Mouse (Mus musculus): ENCODE measurements around the gene Ppp4r1.
A peak's percentile ranks its signal among the peaks of the same experiment; 100 is the strongest.

Ppp4r1 gene

DNA sequence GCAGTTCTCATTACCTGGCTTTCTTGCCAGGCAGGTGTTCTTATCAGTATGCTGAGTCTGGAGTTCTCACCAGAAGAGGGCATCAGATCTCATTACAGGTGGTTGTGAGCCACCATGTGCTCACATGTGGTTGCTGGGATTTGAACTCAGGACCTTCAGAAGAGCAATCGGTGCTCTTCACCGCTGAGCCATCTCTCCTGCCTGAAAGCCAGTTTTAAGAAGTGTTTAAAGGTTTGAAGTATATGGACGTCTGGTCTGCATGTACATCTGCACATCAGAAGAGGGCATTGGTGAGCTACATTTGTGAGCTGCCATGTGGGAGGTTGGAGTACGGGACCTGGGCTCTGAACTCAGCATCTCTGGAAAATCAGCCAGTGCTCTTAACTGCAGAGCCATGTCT lies 8.8 kb upstream of the Ppp4r1 start:
- no peak for DNase-seq

DNA sequence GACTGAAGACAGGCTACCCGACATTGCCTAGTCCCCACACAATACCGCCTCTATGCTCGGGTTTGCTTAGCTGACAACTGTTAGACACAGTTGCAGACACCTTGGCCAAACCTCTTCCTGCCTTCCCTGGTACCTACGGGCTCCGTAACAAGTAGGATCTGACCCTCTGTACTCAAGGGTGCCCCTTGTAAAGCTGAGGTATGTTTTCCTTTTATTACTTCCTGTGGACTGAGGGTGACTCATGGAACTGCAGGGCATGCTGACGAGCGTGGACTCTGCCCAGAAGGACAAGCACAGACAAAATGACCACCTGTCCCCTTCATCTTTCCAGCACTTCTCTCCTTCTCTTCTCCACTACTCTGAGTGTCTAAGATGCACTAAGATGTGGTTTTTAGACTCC lies 7.9 kb upstream of the Ppp4r1 start:
- DNase-seq, result no peak

DNA sequence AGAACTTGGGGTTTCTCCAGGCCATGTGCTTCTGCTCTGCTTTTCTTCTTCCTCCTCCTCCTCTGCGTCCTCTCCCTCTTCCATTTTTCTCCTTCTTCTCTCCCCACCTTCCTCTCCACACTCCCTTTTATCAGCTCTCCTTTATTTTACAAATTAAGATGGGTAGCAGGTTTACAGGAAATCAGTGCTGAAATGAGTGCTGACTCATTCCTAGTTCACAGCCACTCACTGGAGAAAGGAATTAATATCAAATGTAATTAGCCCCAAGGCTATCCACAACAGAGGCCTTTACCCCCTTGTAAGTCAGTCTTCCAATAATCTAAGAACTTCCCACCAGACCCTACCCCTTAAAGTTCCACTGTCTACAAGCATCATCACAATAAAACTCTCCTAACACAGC lies 6.1 kb upstream of the Ppp4r1 start:
- DNase-seq, result no peak

DNA sequence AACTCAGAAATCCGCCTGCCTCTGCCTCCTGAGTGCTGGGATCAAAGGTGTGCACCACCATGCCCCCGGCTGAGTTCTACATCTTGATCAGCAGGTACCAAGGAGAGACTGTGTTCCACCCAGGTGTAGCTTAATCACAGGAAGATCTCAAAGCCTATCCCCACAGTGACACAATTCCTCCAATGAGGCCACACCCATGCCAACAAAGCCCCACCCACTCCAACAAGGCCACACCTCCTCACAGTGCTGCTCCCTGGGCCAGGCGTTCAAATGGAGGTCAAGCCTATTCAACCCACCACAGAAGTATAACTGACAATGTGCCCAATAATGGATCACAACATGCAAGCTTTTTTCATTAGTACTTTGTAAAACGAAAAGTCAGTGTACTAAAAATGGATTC lies 4.9 kb upstream of the Ppp4r1 start:
- DNase-seq, result peak; percentile 89

DNA sequence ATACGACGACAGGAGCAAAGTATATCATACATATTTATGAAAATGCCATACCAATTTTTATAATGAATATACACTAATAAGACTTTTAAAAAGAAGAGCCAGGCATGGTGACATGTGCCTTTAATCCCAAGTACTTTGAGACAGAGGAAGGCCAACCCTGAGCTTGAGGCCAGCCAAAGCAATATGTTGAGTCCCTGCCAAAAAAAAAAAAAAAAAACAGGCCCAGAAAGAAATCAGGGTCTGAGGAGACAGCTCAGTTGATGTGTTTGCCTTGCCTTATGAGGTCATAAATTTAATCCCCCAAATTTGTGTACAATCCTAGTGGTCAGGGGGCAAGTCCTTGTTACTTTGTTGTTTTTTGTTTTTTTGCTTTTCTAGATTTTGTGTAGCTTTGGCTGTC lies 1.4 kb upstream of the Ppp4r1 start:
- peak; percentile 24 for DNase-seq

DNA sequence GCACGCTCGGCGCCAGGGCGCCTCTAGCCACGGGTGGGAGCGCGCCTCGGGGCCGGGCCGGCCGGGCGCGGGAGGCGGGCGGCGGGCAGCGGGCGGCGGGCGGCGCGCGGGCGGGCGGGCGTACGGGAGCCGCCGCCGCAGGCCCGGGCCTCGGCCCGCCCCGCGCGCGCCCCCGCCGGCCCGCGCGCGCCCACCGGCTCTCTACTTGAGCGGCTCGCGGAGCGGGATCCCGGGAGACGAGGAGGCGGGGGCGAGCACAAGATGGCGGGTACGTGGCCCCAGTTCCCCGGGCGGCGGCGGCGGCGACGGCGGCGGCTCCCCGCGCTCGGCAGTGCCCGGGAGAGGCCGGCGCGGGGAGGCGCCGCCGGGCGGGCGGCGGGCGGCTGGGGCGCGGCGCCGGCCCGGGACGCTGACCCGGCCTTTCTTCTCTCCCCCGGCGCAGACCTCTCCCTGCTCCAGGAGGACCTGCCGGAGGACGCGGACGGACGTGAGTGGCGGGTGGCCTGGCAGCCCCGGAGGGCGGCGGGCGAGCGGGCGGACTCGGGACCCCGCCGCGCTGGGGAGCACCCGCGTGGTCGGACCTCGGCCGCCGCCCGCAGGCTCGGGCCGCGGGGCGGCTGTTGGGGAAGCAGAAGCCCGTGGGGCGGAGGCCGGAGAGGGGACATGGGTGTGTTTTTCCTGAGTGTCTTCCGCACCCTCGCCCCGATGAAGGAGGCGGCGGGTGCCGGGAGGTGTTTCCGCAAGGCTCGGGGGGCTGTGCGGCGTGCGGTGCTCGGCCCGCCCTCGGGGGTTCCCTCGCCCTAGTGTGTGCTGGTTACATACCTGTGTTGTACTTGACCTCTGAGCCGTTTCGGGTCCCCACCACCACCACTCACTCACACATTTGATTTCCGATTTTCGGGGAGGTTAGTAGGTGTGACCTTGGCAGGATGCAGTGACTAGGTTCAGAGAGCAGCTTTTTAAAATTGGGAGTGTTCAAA lies 1.1 kb downstream of the Ppp4r1 start:
- peak; percentile 99 for DNase-seq

DNA sequence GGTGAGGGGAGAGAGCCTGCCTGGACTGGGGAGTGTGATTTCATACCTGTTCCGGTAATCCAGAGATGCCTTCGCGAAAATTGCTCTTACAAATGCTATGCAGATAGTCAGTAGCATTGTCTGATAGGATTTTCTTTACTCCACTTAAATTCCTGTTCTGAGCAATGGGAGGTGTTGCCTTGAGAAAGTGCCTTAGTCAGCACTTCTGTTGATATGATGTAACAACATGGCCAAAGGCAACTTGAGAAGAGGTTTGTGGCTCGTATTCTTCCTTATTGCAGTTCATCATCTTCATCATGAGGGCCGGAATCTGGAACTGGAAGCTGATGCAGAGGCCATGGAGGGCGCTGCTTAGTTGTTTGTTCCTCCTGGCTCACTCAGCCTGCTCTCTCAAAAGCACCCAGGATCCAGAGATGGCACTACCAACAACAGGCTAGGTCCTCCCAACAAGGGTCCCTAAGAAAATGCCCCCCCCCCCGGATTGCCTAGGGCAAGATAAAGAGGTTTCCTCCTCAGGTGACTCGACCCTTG lies 2.3 kb downstream of the Ppp4r1 start:
- DNase-seq, result peak; percentile 93

DNA sequence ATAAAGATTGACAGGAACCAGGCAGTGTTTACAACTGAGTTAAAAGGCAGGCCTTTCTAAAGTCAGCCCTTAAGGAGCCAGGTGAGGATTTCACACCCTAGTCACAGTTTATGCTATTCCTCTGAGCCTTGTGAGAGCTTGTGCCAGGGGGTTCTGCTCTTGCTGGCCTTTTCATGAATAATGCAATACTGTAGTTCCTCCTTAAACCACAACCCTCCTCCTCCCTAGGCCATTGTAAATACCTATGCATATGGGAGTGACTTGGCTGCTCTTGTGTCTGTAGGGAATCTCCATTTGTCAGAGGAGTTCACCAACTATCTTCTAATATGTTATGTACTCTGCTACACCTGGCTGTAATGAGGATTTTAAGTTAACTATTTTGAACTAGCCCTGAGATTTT lies 3.3 kb downstream of the Ppp4r1 start:
- DNase-seq, result peak; percentile 75

DNA sequence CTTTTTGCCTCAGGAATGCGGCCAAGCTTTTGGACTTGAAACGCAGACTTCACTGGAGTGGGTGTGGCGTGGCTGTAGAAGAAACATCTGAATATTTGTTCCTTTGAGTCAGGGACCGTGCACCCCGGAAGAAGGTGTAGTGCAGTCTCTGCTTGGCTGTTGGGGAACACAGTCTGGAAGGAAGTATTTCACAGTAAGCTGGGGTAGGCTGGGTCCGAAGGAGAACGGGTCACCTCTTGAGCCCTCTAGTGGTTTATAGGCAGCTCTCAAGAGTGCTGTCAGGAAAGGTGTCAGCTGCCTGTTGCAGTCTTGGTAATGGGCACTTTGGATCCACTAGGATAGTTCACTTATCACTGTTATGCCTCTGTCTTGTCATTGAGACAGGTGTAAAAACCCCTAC lies 3.9 kb downstream of the Ppp4r1 start:
- DNase-seq, result peak; percentile 92

DNA sequence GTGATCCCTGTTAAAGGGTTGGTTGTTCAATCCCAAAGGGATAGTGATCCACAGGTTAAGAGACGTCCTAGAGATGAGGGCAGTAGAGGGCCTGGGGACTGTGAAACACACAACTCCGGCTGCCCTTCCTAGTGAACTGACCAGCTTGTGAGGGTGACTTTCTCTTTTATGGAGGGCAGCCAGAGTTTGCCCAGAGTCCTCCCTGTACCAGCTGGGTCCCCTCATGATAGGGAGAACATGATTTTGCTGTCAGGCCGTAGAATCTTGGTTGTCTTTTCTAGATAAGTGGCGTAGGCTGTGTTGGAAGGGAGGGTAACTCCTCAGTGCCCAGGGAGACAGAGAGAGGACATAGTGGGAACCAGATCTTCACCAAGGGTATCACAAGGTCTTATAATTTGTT lies 4.9 kb downstream of the Ppp4r1 start:
- peak; percentile 85 for DNase-seq

DNA sequence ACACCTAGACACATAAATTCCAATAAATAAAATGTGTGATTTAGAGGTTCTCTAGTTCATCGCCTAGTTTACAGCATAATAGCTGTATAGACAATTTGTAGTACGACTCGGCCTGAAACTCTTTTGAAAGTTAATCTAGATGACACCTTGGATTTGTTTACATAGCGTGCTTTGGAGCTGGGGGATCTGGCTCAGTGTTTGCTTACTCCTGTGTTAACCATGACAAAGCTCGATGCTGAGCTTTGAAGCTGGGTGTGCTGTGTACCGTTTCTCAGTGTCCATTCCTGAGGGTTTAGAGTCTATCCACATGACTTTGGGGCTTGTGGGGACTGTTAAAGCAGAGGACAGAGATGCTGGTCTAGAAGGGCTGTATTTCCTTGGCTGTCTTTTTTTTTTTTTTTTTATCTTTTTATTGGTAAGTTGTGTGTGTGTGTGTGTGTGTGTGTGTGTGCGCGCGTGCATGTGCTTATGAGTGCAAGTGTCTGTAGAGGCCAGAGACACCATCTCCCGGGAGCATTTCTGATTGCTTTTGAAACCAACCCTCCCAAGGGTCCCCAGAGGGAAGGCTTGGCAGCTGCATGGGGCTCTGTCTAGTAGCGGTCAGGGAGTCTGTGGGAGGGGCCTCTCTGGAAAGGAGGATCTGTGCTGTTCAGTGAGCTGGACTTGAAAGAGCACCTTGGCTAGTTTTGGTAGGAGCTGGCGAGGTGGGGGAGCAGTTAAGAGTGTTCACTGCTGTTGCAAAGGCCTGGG lies 6.3 kb downstream of the Ppp4r1 start:
- peak; percentile 98 for DNase-seq

DNA sequence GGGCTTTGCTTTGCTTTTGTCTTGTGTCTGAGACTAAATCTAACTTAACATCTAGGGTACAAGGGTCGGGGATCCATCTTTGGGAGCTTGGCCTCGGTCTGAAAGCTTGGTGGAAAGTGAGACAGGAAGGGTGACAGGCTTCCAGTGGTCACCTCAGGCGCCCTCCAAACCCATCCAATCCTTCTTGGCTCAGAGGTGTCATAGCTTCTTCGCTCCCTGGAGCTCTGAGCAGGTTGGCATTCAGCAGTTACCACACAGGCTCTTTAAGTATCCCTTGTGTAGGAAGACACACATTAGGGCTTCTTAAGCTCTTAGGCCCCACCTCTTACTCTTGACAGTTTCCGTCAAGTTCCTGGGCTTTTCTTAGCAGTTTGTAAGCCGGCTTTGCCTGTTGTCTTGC lies 7.2 kb downstream of the Ppp4r1 start:
- DNase-seq, result peak; percentile 87

DNA sequence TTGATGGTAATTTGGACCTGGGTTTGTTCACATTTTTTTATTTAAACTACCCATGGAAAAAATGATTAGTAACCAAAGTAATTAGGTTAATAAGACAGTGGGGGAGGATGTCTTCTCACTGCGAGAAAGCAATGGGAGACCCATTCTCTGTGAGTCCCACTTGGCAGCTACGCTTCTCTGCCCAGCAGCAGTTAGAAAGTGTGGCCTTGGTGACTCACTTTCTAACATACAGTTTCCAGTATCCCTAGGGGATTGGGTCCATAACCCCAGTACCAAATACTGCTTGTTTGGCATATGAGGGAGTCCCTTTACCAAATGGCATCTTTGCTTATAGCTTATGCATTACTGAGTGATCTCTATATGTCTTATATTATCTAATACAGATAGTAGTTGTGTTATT lies 8.8 kb downstream of the Ppp4r1 start:
- peak; percentile 35 for DNase-seq

DNA sequence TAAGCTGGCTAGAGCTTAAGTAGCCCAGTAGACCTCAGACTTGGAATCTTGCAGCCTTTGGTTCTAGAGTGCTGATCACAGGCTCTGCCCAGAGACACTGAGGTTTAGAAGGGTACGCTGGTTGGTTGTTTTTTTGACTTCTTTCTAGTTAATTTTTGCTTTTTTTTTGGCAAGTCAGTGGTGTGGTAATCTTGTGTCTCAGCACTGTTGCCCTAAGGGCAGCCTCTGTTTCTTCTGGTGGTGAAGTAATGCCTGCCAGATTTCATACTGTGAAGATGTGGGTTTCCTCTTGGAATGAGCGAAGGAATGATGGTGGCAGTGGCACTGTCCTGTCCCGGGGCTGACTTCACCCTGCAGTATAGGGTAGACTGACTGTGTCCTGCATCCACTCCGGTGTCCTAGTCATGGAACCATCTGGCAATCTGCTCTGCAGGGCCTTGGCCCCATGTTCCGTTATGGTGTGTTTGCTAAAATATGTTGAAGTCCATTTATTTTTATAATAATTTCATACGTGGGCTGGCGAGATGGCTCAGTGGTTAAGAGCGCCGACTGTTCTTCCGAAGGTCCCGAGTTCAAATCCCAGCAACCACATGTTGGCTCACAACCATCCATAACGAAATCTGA lies 11.0 kb downstream of the Ppp4r1 start:
- DNase-seq, result peak; percentile 79

DNA sequence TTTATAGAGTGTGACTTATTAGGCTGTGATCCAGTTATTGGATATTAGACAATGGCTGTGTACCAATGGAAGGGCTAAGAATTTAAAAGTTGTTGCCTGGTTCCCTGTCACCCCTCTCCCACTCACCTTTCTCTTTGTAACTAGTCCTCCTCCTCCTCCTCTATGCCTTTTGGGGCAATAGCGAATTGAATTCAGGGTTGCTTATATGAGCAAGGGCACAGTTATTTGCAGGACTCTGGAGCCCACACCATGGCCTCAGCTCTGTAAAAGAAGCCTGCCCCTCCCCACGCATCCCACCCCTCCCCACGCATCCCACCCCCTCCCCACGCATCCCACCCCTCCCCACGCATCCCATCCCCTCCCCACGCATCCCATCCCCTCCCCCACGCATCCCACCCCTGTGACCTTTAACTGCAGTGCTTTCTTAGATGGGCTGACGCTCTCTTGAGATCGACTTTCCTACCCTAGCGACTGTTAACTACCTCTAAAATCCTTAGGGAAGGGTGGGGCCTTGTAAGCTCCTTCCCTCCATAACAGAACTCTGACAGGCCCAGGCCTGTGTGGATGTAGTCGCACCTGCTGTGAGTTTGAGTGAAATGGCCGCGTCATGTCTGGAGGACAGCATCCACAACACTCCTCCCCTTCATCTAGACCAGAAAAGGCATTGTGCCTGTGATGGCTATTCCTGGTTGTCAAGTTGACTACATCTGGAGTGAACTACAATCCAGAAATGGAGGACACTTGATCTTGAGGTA lies 11.9 kb downstream of the Ppp4r1 start:
- peak; percentile 82 for DNase-seq

DNA sequence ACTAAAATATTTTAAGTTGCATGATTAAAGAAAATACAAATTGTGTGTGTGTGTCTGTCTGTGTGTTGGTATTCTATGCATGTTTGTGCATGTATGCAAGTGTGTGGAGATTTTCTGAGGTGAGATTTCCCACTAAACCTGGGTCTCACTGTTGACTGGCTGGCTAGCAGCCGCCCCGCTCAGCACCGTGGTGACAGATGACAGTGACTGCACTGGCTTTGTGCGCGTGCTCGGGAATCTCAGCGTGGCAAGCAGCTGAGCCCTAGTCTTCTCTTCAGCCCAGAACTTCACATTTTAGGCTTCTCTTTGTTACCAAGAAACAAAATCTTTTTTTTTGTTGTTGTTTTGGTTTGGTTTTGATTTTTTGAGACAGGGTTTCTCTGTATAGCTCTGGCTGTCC lies 13.7 kb downstream of the Ppp4r1 start:
- no peak for DNase-seq

DNA sequence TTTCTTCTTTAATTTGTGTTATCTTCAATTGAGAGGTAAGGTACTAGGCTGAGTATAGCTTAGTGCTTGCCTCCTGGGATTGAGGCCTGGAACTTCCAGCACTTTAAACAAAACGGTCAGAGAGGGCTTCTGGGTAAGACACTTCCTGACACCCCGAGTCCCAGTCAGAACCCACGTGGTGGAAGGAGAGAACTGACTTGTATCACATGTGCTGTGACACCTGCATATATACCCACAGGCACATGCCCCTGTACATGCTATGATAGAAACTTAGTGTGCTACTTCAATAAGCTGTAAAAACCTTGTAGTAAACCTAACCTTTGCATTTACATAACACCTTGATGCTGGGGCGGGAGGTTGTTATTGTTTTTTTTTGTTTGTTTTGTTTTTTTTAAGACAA lies 16.1 kb downstream of the Ppp4r1 start:
- peak; percentile 69 for DNase-seq

DNA sequence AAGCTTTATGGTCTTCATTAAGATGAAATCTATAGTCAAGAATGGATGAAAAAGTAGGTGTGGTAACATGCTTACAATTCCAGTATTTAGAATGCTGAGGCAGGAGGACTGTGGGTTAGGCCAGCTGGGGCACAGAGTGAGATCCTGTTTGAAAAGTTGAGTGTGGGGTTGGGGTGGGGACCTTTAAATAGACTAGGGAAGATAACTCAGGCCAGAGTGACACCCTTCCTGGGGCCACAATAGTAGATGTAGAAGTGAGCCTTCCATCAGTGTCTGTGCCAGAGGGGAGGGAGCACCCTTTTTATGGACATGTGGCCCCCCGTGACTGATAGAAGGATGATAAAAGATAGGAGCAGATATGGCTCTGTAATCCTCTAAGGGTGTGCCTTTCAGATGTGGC lies 17.0 kb downstream of the Ppp4r1 start:
- DNase-seq, result peak; percentile 83

DNA sequence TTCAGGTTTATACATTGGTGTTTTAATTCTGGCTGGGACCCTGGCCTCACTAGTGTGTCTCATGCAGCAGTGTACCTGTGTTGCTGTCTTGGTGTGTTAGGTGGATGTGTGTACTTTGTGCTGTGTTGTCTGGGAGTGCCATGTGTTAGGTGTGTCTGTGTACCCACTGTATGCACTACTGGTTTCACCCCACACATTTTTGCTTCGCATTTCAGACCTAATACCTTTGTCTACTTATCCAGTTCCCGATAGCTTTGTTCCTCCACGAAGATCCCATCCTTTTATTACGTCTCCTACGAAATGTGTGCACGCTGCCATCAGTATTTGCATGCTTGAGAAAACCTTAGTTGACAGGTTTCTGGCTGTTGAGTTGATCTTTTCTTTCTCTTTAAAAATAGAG lies 18.1 kb downstream of the Ppp4r1 start:
- DNase-seq, result peak; percentile 52

DNA sequence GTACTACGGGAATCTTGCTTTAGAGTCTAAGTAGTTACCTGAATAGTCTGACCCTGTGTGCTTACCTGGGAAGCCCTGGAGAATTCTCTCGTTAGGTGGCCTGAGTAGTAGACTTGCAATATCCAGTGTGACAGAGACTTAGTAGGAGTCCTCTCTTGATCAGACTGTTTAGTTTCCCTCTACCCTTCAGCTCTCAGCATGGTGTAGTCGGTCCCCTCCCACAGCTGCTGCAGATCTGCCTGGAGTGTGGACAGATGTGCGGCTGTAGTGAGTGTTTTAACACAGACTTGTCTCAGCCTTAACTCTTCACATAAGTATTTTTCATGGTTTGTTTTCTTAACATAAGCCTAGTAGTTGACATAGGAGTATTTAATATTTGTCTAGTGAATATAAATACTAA lies 19.7 kb downstream of the Ppp4r1 start:
- peak; percentile 82 for DNase-seq

DNA sequence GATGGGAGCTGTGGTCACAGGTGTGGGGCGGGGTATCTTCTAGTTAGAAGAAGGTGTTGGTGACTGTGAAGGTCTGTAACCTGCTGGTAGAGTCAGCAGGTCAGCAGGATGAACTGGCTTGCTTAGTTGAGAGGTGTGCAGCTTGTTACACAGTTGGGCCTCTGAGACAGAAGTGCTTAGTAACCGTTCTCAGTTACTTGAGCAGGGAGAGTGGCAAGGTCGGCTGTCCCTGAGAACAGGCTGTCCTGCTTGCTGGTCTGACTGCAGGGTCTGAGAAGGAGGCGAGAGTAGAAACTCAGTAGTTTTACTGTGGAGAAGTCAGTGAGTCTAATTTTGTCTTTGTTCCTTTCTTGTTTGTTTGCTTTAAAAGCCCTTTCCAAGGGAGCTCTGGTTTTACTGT lies 23.6 kb downstream of the Ppp4r1 start:
- DNase-seq, result peak; percentile 74

DNA sequence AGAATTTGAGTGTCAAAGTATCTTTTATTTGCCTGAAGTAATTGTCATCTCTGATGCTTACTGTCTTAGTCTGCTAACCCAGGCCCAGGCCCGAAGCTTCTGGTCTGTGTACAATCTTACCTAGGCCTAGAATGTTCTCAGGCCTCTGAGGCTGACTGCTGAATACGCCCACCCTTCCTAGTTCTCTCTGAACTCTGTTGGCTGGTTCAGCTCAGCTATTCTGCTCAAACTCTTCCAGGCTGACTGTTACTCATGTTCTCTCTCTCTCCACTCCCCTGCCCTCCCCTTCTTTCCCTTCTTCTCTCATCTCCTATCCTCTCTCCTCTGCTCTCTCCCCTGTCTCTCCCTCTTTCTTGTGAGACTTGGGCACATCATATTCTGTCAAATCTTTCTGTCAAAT lies 24.0 kb downstream of the Ppp4r1 start:
- peak; percentile 50 for DNase-seq

DNA sequence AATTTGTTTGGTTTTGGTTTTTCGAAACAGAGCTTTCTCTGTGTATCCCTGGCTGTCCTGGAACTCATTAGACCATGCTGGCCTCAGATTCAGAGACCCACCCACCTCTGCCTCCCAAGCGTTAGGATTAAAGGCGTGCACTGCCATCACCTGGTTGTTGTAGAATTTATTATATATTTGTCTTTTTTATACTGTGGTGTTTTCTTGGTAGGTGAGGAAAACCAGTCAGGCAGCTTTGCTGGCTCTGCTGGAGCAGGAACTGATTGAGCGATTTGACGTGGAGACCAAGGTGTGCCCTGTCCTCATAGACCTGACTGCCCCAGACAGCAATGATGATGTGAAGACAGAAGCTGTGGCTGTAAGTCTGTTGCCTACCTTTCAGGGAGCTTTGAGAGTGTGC lies 28.7 kb downstream of the Ppp4r1 start:
- DNase-seq, result peak; percentile 52

Measured in heart, adult 11 months (tissue).